In genomic region chr3:96133327-96133905, GRCm38 (mm10) we compare ENCODE assay signal across 16 mouse cellular contexts. TPM values are rescaled to one million over a fixed set of nuclear protein-coding genes. Genes with fewer than 3 reads are reported as not detected.
DNase-seq lines count a peak whose midpoint lies in the region; ATAC-seq and TF ChIP-seq lines count a peak whose summit lies in the region.
"Had no signal": no experiment of that assay in that cellular context is flagged by ENCODE, and none has a peak within 500 bp of the region (broad histone marks: within the 10 kb centered on the region; RNA-seq: fewer than 3 reads in every experiment).

No protein-coding gene starts in this region.

- H3K27ac ChIP-seq in intestine, postnatal 0 days (ENCODE audit: low read depth, low read length), result peak overlapping the region; percentile 21; the same call in 1 of the 2 replicates
- no peak overlapping the region for H3K27ac ChIP-seq in intestine, embryonic 15.5 days
- H3K27ac ChIP-seq in embryonic facial prominence, embryonic 14.5 days (replicated peaks; ENCODE audit: low read depth, low read length), result peak overlapping the region; percentile 61
- H3K27ac ChIP-seq: heart, adult 2 months; hindbrain, embryonic 10.5 days; midbrain, embryonic 10.5 days had no signal

- H3K9ac ChIP-seq in intestine, postnatal 0 days (ENCODE audit: low read depth, low read length), result no peak overlapping the region
- H3K9ac ChIP-seq in intestine, embryonic 15.5 days, result no peak overlapping the region
- peak overlapping the region; percentile 8; the same call in 1 of the 2 replicates for H3K9ac ChIP-seq in embryonic facial prominence, embryonic 14.5 days (ENCODE audit: low read depth, low read length)
- H3K9ac ChIP-seq: forebrain, postnatal 0 days had no signal

- no peak overlapping the region for H3K4me2 ChIP-seq in intestine, postnatal 0 days (replicated peaks; ENCODE audit: low read depth)
- no peak overlapping the region for H3K4me2 ChIP-seq in intestine, embryonic 15.5 days (replicated peaks)
- H3K4me2 ChIP-seq in embryonic facial prominence, embryonic 14.5 days (ENCODE audit: low read depth, low read length), result 0 out of 2 replicates have a peak overlapping the region, but pooled peaks have one; percentile 12

- no peak for TF ChIP-seq CTCF in intestine, postnatal 0 days (IDR thresholded peaks at IDR 0.05; ENCODE audit: low read depth)

- H3K4me3 ChIP-seq in intestine, postnatal 0 days (ENCODE audit: low read depth, low read length), result no peak overlapping the region
- H3K4me3 ChIP-seq in intestine, embryonic 15.5 days (replicated peaks), result no peak overlapping the region
- no peak overlapping the region for H3K4me3 ChIP-seq in embryonic facial prominence, embryonic 14.5 days (ENCODE audit: low read depth, low read length)
- H3K4me3 ChIP-seq: heart, adult 2 months; hindbrain, embryonic 10.5 days; midbrain, embryonic 10.5 days had no signal

- WGBS in intestine, postnatal 0 days, result 38% methylated on average over 11 of the region's 11 CpGs
- 48% methylated on average over 11 of the region's 11 CpGs for WGBS in intestine, embryonic 15.5 days
- 31% methylated on average over 11 of the region's 11 CpGs for WGBS in embryonic facial prominence, embryonic 14.5 days

- ATAC-seq in intestine, postnatal 0 days, result no peak
- ATAC-seq in intestine, embryonic 15.5 days, result no peak
- ATAC-seq in embryonic facial prominence, embryonic 14.5 days (ENCODE audit: low read depth), result no peak
- ATAC-seq: forebrain, postnatal 0 days; intestine, embryonic 16.5 days had no signal

- peaks cover 1% of the 10 kb centered on the region; the same call in 1 of the 2 replicates for H3K36me3 ChIP-seq in intestine, postnatal 0 days (ENCODE audit: control insufficient read depth, insufficient read depth)
- no peaks in the 10 kb centered on the region for H3K36me3 ChIP-seq in intestine, embryonic 15.5 days
- peaks cover 14% of the 10 kb centered on the region; the same call in 1 of the 2 replicates for H3K36me3 ChIP-seq in embryonic facial prominence, embryonic 14.5 days (ENCODE audit: control insufficient read depth, insufficient read depth, low read length)

- H3K27me3 ChIP-seq in intestine, postnatal 0 days (replicated peaks; ENCODE audit: control insufficient read depth, insufficient read depth, low read length), result no peaks in the 10 kb centered on the region
- no peaks in the 10 kb centered on the region for H3K27me3 ChIP-seq in intestine, embryonic 15.5 days (replicated peaks)
- H3K27me3 ChIP-seq in embryonic facial prominence, embryonic 14.5 days (replicated peaks; ENCODE audit: control insufficient read depth, insufficient read depth, low read length), result no peaks in the 10 kb centered on the region

- H3K4me1 ChIP-seq in intestine, postnatal 0 days (replicated peaks; ENCODE audit: control insufficient read depth, insufficient read depth, low read length), result no peaks in the 10 kb centered on the region
- no peaks in the 10 kb centered on the region for H3K4me1 ChIP-seq in intestine, embryonic 15.5 days (replicated peaks)
- peaks cover 10% of the 10 kb centered on the region for H3K4me1 ChIP-seq in embryonic facial prominence, embryonic 14.5 days (ENCODE audit: control insufficient read depth, insufficient read depth, low read length)
- H3K4me1 ChIP-seq: hindbrain, embryonic 10.5 days had no signal

- peak; percentile 62 for DNase-seq in 3T3-L1 (ENCODE audit: low read depth, low spot score)
- DNase-seq in embryonic facial prominence, embryonic 14.5 days (ENCODE audit: low spot score), result peak; percentile 59
- peak; percentile 9 for DNase-seq in lung, postnatal 10 days
- DNase-seq in frontal cortex, adult 2 months (ENCODE audit: extremely low spot score in 1 of 2, low spot score in 1 of 2), result no peak
- DNase-seq in thymus, postnatal 10 days (ENCODE audit: low spot score in 2 of 2), result no peak
- DNase-seq: cerebellum, postnatal 10 days; forebrain, postnatal 0 days; heart, adult 2 months; layer of hippocampus, postnatal 36 days; right cerebral cortex, postnatal 25 days; thymus, postnatal 4 days had no signal

- no peaks in the 10 kb centered on the region for H3K9me3 ChIP-seq in intestine, postnatal 0 days (ENCODE audit: control insufficient read depth)
- H3K9me3 ChIP-seq in intestine, embryonic 15.5 days, result no peaks in the 10 kb centered on the region
- H3K9me3 ChIP-seq in embryonic facial prominence, embryonic 14.5 days (ENCODE audit: control insufficient read depth, low read length), result no peaks in the 10 kb centered on the region
- H3K9me3 ChIP-seq: hindbrain, embryonic 10.5 days; midbrain, embryonic 10.5 days had no signal

RNA-seq across cellular contexts. Expression of gene Mtmr11, which starts 28.4 kb away (rescaled TPM):
- polyA plus RNA-seq in intestine, postnatal 0 days (2015; fragmentation: Nextera tagmentation; extraction: Ambion mirVana), result 28.7 and 34.5 TPM in 2 replicates
- 20.0 and 20.2 TPM in 2 replicates for polyA plus RNA-seq in intestine, embryonic 15.5 days (2015; fragmentation: Nextera tagmentation; extraction: Ambion mirVana)
- 19.7 and 24.6 TPM in 2 replicates for polyA plus RNA-seq in embryonic facial prominence, embryonic 14.5 days (2014; fragmentation: Nextera tagmentation; extraction: Ambion mirVana)
- polyA plus RNA-seq in frontal cortex, adult 2 months (2012; rRNA removed), result 21.3 and 25.7 TPM in 2 replicates

RNA-seq across cellular contexts. Expression of gene Otud7b, which starts 29.1 kb away (rescaled TPM):
- polyA plus RNA-seq in intestine, postnatal 0 days (2015; fragmentation: Nextera tagmentation; extraction: Ambion mirVana), result 16.6 and 17.0 TPM in 2 replicates
- polyA plus RNA-seq in intestine, embryonic 15.5 days (2015; fragmentation: Nextera tagmentation; extraction: Ambion mirVana), result 18.7 and 19.8 TPM in 2 replicates
- 17.6 and 20.0 TPM in 2 replicates for polyA plus RNA-seq in embryonic facial prominence, embryonic 14.5 days (2014; fragmentation: Nextera tagmentation; extraction: Ambion mirVana)
- 16.2 and 17.6 TPM in 2 replicates for polyA plus RNA-seq in frontal cortex, adult 2 months (2012; rRNA removed)

RNA-seq across cellular contexts. Expression of gene Sf3b4, which starts 38.7 kb away (rescaled TPM):
- 63.5 and 66.8 TPM in 2 replicates for polyA plus RNA-seq in intestine, postnatal 0 days (2015; fragmentation: Nextera tagmentation; extraction: Ambion mirVana)
- 152 and 153 TPM in 2 replicates for polyA plus RNA-seq in intestine, embryonic 15.5 days (2015; fragmentation: Nextera tagmentation; extraction: Ambion mirVana)
- polyA plus RNA-seq in embryonic facial prominence, embryonic 14.5 days (2014; fragmentation: Nextera tagmentation; extraction: Ambion mirVana), result 152 and 158 TPM in 2 replicates
- polyA plus RNA-seq in frontal cortex, adult 2 months (2012; rRNA removed), result 56.5 and 61.5 TPM in 2 replicates

RNA-seq across cellular contexts. Expression of gene Sv2a, which starts 47.5 kb away (rescaled TPM):
- polyA plus RNA-seq in intestine, postnatal 0 days (2015; fragmentation: Nextera tagmentation; extraction: Ambion mirVana), result 2.3 and 3.5 TPM in 2 replicates
- polyA plus RNA-seq in intestine, embryonic 15.5 days (2015; fragmentation: Nextera tagmentation; extraction: Ambion mirVana), result 6.0 and 7.4 TPM in 2 replicates
- polyA plus RNA-seq in embryonic facial prominence, embryonic 14.5 days (2014; fragmentation: Nextera tagmentation; extraction: Ambion mirVana), result 4.4 and 6.1 TPM in 2 replicates
- polyA plus RNA-seq in frontal cortex, adult 2 months (2012; rRNA removed), result 309 and 315 TPM in 2 replicates

Comparison
In these comparisons a context has a peak if more than half of its experiments do, and no peak if none do; other contexts are left out.
1. DNase-seq: peak in 3T3-L1 (single experiment), embryonic facial prominence, embryonic 14.5 days (single experiment) and lung, postnatal 10 days (single experiment); none in frontal cortex, adult 2 months (0 of 2) and thymus, postnatal 10 days (0 of 2).